Mouse (Mus musculus): ENCODE data around the gene Ugt1a7c. TPM values are rescaled to one million over a fixed set of nuclear protein-coding genes. Genes with fewer than 3 reads are reported as not detected.
"Not testable (repeated sequence)": the region's sequence is repeated elsewhere in the genome, so short reads cannot be mapped to it uniquely, and the experiment has no call there.

Ugt1a7c gene
- polyA plus RNA-seq, 1 experiment from 2014 or later = 10.7 TPM

DNA sequence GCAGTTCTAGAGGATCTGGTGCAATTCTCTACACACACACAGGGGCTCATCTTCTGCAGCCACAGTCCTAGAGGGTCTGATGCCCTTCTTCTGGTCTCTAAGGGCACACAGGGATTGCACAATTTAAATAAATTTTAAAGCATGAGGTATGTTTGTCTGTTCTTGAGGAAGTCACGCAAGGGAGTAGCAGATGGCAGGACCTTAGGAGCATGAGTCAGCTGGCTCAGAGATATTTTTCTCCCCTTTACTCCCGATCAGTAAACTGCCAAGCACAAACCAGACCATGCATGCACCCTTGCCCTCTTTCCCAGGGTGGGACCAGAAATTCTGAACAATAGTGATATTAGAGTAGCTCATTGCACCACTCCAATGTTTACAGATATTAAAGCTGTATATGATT lies 63.6 kb downstream of the Ugt1a7c start:
- H3K27ac ChIP-seq = no peak overlapping the region
- DNase-seq (ENCODE audit: low spot score) = no peak
- H3K4me1 ChIP-seq (replicated peaks; ENCODE audit: insufficient read depth, low read length) = no peaks in the 10 kb centered on the region
- no peak overlapping the region for H3K4me2 ChIP-seq (ENCODE audit: low read length)
- H3K27me3 ChIP-seq (ENCODE audit: insufficient read depth, low read length) = no peaks in the 10 kb centered on the region
- H3K36me3 ChIP-seq (ENCODE audit: insufficient read depth, low read length) = no peaks in the 10 kb centered on the region
- 64% methylated on average over 2 of the region's 2 CpGs for WGBS
- ATAC-seq (replicated peaks; ENCODE audit: low FRiP score, low read depth) = no peak
- no peaks in the 10 kb centered on the region for H3K9me3 ChIP-seq (replicated peaks; ENCODE audit: low read length)
- H3K9ac ChIP-seq (ENCODE audit: low read depth, low read length) = no peak overlapping the region
- TF ChIP-seq CTCF (IDR thresholded peaks at IDR 0.05; ENCODE audit: low read depth) = no peak
- H3K4me3 ChIP-seq (replicated peaks; ENCODE audit: low read depth, low read length) = no peak overlapping the region

DNA sequence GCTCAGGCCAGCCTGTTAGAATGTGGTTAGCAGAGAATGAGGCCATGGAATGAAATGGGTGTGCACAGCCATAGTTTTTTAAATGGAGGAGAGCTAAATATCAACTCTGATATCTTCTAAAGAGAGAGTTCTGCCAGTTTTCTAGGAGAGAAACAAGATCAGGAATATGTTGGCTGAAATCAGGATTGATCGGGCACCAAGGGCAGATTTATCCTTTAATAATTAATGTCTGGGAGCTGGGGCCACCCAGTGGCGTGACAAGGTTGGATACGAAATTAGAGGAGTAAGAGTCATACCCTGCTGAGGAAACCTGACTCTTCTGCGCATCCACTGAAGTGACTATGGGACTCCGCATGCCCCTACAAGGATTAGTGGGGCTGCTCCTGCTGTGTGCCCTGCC lies 70.8 kb downstream of the Ugt1a7c start, which contains the start of gene Ugt1a5:
Gene Ugt1a5, plus strand, starts transcription at position 302 of the 400 bp plus-strand sequence.
- H3K4me3 ChIP-seq (replicated peaks; ENCODE audit: low read depth, low read length) = no peak within 1 kb of the TSS
- TF ChIP-seq CTCF (IDR thresholded peaks at IDR 0.05; ENCODE audit: low read depth) = no peak
- no peaks in the 10 kb centered on the region for H3K9me3 ChIP-seq (replicated peaks; ENCODE audit: low read length)
- DNase-seq (ENCODE audit: low spot score) (no peak), ATAC-seq (replicated peaks; ENCODE audit: low FRiP score, low read depth) (no peak)
- 76% methylated on average over 5 of the region's 5 CpGs for WGBS
- no peaks in the 10 kb centered on the region for H3K36me3 ChIP-seq (ENCODE audit: insufficient read depth, low read length)
- no peak within 1 kb of the TSS for H3K9ac ChIP-seq (ENCODE audit: low read depth, low read length)
- no peaks in the 10 kb centered on the region for H3K4me1 ChIP-seq (replicated peaks; ENCODE audit: insufficient read depth, low read length)
- H3K4me2 ChIP-seq (ENCODE audit: low read length) = no peak within 1 kb of the TSS
- no peak within 1 kb of the TSS for H3K27ac ChIP-seq
- no peaks in the 10 kb centered on the region for H3K27me3 ChIP-seq (ENCODE audit: insufficient read depth, low read length)

DNA sequence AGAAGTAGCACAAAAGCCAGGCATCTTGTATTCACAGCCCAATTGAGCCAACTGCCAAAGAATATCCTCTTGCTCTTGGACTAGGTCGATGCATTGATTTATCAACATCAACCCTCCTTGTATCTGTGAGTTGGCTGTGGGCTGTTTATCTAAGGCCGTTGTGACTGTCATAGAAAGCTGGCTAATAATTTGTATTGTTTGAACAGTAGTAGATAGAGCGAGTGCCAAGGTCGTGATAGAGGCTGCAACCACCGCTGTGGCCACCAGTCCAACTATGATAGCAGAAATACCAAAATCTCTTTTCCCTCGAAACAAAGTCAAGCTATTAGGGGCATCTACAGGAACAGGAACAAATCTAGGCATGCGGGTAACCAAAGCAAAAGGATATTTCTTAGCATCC lies 77.3 kb downstream of the Ugt1a7c start:
- not testable (repeated sequence) for H3K27me3 ChIP-seq (ENCODE audit: insufficient read depth, low read length); H3K4me2 ChIP-seq (ENCODE audit: low read length); ATAC-seq (replicated peaks; ENCODE audit: low FRiP score, low read depth); H3K9me3 ChIP-seq (replicated peaks; ENCODE audit: low read length); DNase-seq (ENCODE audit: low spot score); H3K9ac ChIP-seq (ENCODE audit: low read depth, low read length); H3K4me1 ChIP-seq (replicated peaks; ENCODE audit: insufficient read depth, low read length); H3K4me3 ChIP-seq (replicated peaks; ENCODE audit: low read depth, low read length); H3K36me3 ChIP-seq (ENCODE audit: insufficient read depth, low read length); H3K27ac ChIP-seq
- WGBS = 86% methylated on average over 5 of the region's 7 CpGs

DNA sequence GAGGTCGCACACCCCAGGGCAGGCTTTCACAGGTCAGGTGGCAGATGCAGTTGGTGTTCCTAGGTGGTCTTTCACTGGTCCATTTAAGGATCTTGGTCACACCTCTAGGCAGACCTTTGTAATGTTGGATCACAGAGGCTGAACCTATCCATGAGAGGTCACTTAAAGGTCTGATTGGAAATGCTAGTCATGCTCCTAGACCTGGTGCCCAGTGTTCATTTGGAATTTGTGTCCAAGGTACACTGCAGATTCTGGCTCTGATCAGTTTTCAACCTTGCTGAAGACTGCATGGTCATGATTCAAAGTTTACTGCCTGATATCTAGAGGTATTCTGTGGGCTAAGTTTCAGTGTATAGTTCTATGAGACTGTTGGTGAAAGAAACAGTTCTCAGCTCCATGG lies 84.8 kb downstream of the Ugt1a7c start:
- no peak for TF ChIP-seq CTCF (IDR thresholded peaks at IDR 0.05; ENCODE audit: low read depth)
- no peak overlapping the region for H3K4me2 ChIP-seq (ENCODE audit: low read length)
- H3K36me3 ChIP-seq (ENCODE audit: insufficient read depth, low read length) = no peaks in the 10 kb centered on the region
- no peak overlapping the region for H3K27ac ChIP-seq
- H3K4me1 ChIP-seq (replicated peaks; ENCODE audit: insufficient read depth, low read length) = no peaks in the 10 kb centered on the region
- H3K9ac ChIP-seq (ENCODE audit: low read depth, low read length) = no peak overlapping the region
- no peaks in the 10 kb centered on the region for H3K9me3 ChIP-seq (replicated peaks; ENCODE audit: low read length)
- H3K4me3 ChIP-seq (replicated peaks; ENCODE audit: low read depth, low read length) = no peak overlapping the region
- WGBS = 88% methylated on average over 1 of the region's 1 CpGs
- no peak for DNase-seq (ENCODE audit: low spot score)
- H3K27me3 ChIP-seq (ENCODE audit: insufficient read depth, low read length) = no peaks in the 10 kb centered on the region
- ATAC-seq (replicated peaks; ENCODE audit: low FRiP score, low read depth) = no peak

DNA sequence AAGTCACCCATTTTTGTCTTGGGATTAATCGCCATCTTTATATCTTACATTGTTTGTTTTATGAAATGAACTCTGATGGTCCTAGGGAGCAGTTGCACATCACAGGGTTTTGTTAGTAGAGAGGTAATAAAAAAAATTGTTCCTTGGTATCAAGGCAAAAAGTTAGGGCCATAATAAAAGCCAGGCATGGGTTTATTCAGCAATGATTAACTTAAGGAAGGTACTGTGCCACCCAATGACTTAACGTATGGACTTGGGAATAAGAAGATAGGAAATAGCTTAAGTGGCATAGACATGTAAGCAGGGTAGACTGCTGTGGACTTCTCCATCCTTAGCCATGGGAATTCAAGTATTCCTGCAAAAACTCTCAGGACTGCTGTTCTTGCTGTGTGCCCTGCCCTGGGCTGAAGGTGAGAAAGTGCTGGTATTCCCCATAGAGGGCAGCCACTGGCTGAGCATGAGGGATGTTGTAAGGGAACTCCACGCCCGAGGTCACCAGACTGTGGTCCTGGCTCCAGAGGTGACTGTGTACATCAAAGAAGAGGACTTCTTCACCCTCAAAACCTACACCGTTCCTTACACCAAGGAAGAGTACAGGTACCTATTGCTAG lies 91.6 kb downstream of the Ugt1a7c start:
- H3K4me3 ChIP-seq (replicated peaks; ENCODE audit: low read depth, low read length) = no peak overlapping the region
- H3K4me1 ChIP-seq (replicated peaks; ENCODE audit: insufficient read depth, low read length) = no peaks in the 10 kb centered on the region
- no peak for TF ChIP-seq CTCF (IDR thresholded peaks at IDR 0.05; ENCODE audit: low read depth)
- no peak overlapping the region for H3K4me2 ChIP-seq (ENCODE audit: low read length)
- no peaks in the 10 kb centered on the region for H3K36me3 ChIP-seq (ENCODE audit: insufficient read depth, low read length)
- ATAC-seq (replicated peaks; ENCODE audit: low FRiP score, low read depth) = no peak
- no peak overlapping the region for H3K27ac ChIP-seq
- H3K9ac ChIP-seq (ENCODE audit: low read depth, low read length) = no peak overlapping the region
- no peaks in the 10 kb centered on the region for H3K9me3 ChIP-seq (replicated peaks; ENCODE audit: low read length)
- DNase-seq (ENCODE audit: low spot score) = no peak
- H3K27me3 ChIP-seq (ENCODE audit: insufficient read depth, low read length) = no peaks in the 10 kb centered on the region
- WGBS = 83% methylated on average over 5 of the region's 5 CpGs

DNA sequence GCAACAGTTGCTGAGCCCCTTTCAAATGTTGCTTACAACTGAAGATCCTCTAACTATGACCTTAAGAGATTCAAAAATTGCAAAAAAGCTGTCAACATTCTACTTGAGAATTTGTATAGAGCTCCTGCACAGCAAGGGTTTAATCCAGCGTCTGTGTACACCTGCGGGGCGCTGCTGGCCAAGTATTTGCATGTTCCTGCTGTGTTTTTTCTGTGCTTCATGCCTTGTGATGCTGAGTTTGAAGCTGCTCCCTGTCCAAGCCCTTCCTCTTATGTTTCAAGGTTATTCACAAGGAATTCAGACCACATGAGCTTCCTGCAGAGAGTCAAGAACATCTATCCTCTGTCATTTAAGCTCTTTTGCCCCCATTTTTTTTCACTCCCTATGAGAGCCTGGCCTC lies 97.3 kb downstream of the Ugt1a7c start:
- no peak overlapping the region for H3K4me3 ChIP-seq (replicated peaks; ENCODE audit: low read depth, low read length)
- no peak overlapping the region for H3K9ac ChIP-seq (ENCODE audit: low read depth, low read length)
- DNase-seq (ENCODE audit: low spot score) (no peak), ATAC-seq (replicated peaks; ENCODE audit: low FRiP score, low read depth) (no peak)
- H3K27ac ChIP-seq = no peak overlapping the region
- no peaks in the 10 kb centered on the region for H3K4me1 ChIP-seq (replicated peaks; ENCODE audit: insufficient read depth, low read length)
- no peak for TF ChIP-seq CTCF (IDR thresholded peaks at IDR 0.05; ENCODE audit: low read depth)
- no peaks in the 10 kb centered on the region for H3K9me3 ChIP-seq (replicated peaks; ENCODE audit: low read length)
- H3K4me2 ChIP-seq (ENCODE audit: low read length) = no peak overlapping the region
- WGBS = 75% methylated on average over 3 of the region's 3 CpGs
- no peaks in the 10 kb centered on the region for H3K36me3 ChIP-seq (ENCODE audit: insufficient read depth, low read length)
- no peaks in the 10 kb centered on the region for H3K27me3 ChIP-seq (ENCODE audit: insufficient read depth, low read length)

DNA sequence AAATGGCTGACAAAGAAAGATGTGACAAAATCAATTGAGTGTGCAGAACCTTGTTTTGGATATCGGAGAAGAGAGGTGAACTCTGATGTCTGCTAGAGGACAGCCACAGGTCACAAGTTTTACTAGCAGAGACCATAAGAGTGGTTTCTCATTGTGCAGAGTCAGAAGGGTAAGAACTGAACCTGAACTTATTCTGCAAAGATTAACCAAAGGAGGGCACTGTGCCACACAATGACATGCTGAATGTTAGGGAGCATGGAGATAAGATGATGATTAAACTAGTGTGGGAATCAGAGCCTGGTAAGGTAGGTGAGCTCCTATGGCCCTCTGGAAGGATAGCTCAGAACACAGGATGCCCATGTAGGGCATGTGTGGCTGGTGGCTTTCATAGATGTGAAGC lies 100.8 kb downstream of the Ugt1a7c start:
- DNase-seq (ENCODE audit: low spot score) (peak; percentile 13), ATAC-seq (replicated peaks; ENCODE audit: low FRiP score, low read depth) (peak; percentile 85)
- Histone ChIP-seq H3K9ac (ENCODE audit: low read depth, low read length) (no peak overlapping the region), H3K4me1 (replicated peaks; ENCODE audit: insufficient read depth, low read length) (no peaks in the 10 kb centered on the region), H3K4me2 (ENCODE audit: low read length) (no peak overlapping the region), H3K27me3 (ENCODE audit: insufficient read depth, low read length) (no peaks in the 10 kb centered on the region), H3K9me3 (replicated peaks; ENCODE audit: low read length) (no peaks in the 10 kb centered on the region), H3K4me3 (replicated peaks; ENCODE audit: low read depth, low read length) (no peak overlapping the region), H3K27ac (no peak overlapping the region), H3K36me3 (ENCODE audit: insufficient read depth, low read length) (no peaks in the 10 kb centered on the region)
- TF ChIP-seq CTCF (IDR thresholded peaks at IDR 0.05; ENCODE audit: low read depth) = peak; percentile 26; the same call in 1 of the 2 replicates
- 49% methylated on average over 1 of the region's 1 CpGs for WGBS

Measured in kidney, postnatal 0 days (tissue).